Mouse (Mus musculus): Measurements from ENCODE around the gene Slc22a2. TPM values are rescaled to one million over a fixed set of nuclear protein-coding genes. Genes with fewer than 3 reads are reported as not detected.

Gene Slc22a2
- total RNA-seq, 2 experiments from 2014 or later: 0.27 to 0.65 TPM

DNA sequence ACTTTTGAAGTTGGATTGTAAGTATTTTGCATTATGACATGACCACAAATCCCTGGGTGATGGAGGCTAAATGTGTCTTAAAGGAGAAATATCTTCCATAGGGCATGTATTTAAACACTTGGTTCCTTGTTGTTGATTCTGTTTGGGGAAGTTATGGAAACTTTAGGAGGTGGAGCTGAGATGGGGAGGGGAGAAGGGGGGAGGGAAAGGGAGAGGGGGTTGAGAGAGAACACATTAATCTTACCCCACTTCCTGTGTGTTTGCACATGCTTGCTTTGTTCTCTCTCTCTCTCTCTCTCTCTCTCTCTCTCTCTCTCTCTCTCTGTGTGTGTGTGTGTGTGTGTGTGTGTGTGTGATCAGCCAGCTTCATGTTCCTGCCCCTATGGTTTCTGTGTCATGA is 93.2 kb downstream of the Slc22a2 start:
- DNase-seq (ENCODE audit: low spot score in 2 of 2): no peak

Other genes starting within 250 kb of the Slc22a2 start
- gene Plg, start 205.5 kb upstream of the Slc22a2 start, total RNA-seq (2021): not detected
- 1 to 10 TPM; 3.6 to 4.2 TPM for gene Slc22a3, start 76.4 kb upstream of the Slc22a2 start, total RNA-seq (2021)
- gene Slc22a1, start 91.7 kb downstream of the Slc22a2 start, total RNA-seq (2021): 1 to 10 TPM in 1 of 2 experiments, not detected in 1; 1.9 TPM
- gene Igf2r, start 185.5 kb downstream of the Slc22a2 start, total RNA-seq (2021): 10 to 100 TPM; 25.5 to 27.7 TPM